Mouse (Mus musculus): ENCODE data around the gene Zdhhc6. TPM values are rescaled to one million over a fixed set of nuclear protein-coding genes. Genes with fewer than 3 reads are reported as not detected.

Zdhhc6 gene
- polyA plus RNA-seq, 1 experiment from 2014 or later, result 39.8 TPM

GRCm38 (mm10) chr19:55260389-55261184, 55.2 kb downstream of the Zdhhc6 start:
- no peaks in the 10 kb centered on the region for H3K27me3 ChIP-seq (replicated peaks; ENCODE audit: control insufficient read depth, insufficient read depth, low read length)
- H3K27ac ChIP-seq (ENCODE audit: low read depth, low read length), result no peak overlapping the region
- peak overlapping the region; percentile 7; the same call in 1 of the 2 replicates for H3K9ac ChIP-seq (ENCODE audit: low read depth, low read length)
- H3K4me3 ChIP-seq (ENCODE audit: low read depth, low read length), result no peak overlapping the region
- no peaks in the 10 kb centered on the region for H3K9me3 ChIP-seq (ENCODE audit: control insufficient read depth)
- 36% methylated on average over 12 of the region's 12 CpGs for WGBS
- no peak for ATAC-seq
- H3K4me1 ChIP-seq (replicated peaks; ENCODE audit: control insufficient read depth, insufficient read depth, low read length), result no peaks in the 10 kb centered on the region; the same call in 1 of the 2 replicates
- no peak for TF ChIP-seq CTCF (IDR thresholded peaks at IDR 0.05; ENCODE audit: low read depth)
- peaks cover 17% of the 10 kb centered on the region; the same call in 1 of the 2 replicates for H3K36me3 ChIP-seq (ENCODE audit: control insufficient read depth, insufficient read depth)
- peak overlapping the region; percentile 37 for H3K4me2 ChIP-seq (replicated peaks; ENCODE audit: low read depth)

GRCm38 (mm10) chr19:55258514-55258913, 57.3 kb downstream of the Zdhhc6 start:
- H3K36me3 ChIP-seq (ENCODE audit: control insufficient read depth, insufficient read depth), result peaks cover 13% of the 10 kb centered on the region; the same call in 1 of the 2 replicates
- H3K9ac ChIP-seq (ENCODE audit: low read depth, low read length), result peak overlapping the region; percentile 40; the same call in 1 of the 2 replicates
- TF ChIP-seq CTCF (IDR thresholded peaks at IDR 0.05; ENCODE audit: low read depth), result no peak
- peak overlapping the region; percentile 37 for H3K4me2 ChIP-seq (replicated peaks; ENCODE audit: low read depth)
- peak overlapping the region; percentile 79 for H3K27ac ChIP-seq (ENCODE audit: low read depth, low read length)
- no peaks in the 10 kb centered on the region for H3K27me3 ChIP-seq (replicated peaks; ENCODE audit: control insufficient read depth, insufficient read depth, low read length)
- H3K4me1 ChIP-seq (replicated peaks; ENCODE audit: control insufficient read depth, insufficient read depth, low read length), result no peaks in the 10 kb centered on the region; the same call in 1 of the 2 replicates
- ATAC-seq, result no peak
- H3K9me3 ChIP-seq (ENCODE audit: control insufficient read depth), result no peaks in the 10 kb centered on the region
- WGBS, result 53% methylated on average over 5 of the region's 5 CpGs
- H3K4me3 ChIP-seq (ENCODE audit: low read depth, low read length), result no peak overlapping the region

- Histone ChIP-seq H3K27ac (ENCODE audit: low read depth, low read length) (peak overlapping the region; percentile 79), H3K4me1 (replicated peaks; ENCODE audit: control insufficient read depth, insufficient read depth, low read length) (no peaks in the 10 kb centered on the region; the same call in 1 of the 2 replicates), H3K9me3 (ENCODE audit: control insufficient read depth) (no peaks in the 10 kb centered on the region), H3K9ac (ENCODE audit: low read depth, low read length) (peak overlapping the region; percentile 40; the same call in 1 of the 2 replicates), H3K36me3 (ENCODE audit: control insufficient read depth, insufficient read depth) (peaks cover 13% of the 10 kb centered on the region; the same call in 1 of the 2 replicates), H3K4me3 (ENCODE audit: low read depth, low read length) (no peak overlapping the region), H3K4me2 (replicated peaks; ENCODE audit: low read depth) (peak overlapping the region; percentile 30), H3K27me3 (replicated peaks; ENCODE audit: control insufficient read depth, insufficient read depth, low read length) (no peaks in the 10 kb centered on the region)
- no peak for TF ChIP-seq CTCF (IDR thresholded peaks at IDR 0.05; ENCODE audit: low read depth)
- 41% methylated on average over 5 of the region's 5 CpGs for WGBS
- peak; percentile 83 for ATAC-seq
Measured at GRCm38 (mm10) chr19:55257656-55258375, 58.0 kb downstream of the Zdhhc6 start.

GRCm38 (mm10) chr19:55256156-55256555, 59.7 kb downstream of the Zdhhc6 start:
- H3K36me3 ChIP-seq (ENCODE audit: control insufficient read depth, insufficient read depth), result peaks cover 7% of the 10 kb centered on the region; the same call in 1 of the 2 replicates
- no peaks in the 10 kb centered on the region for H3K9me3 ChIP-seq (ENCODE audit: control insufficient read depth)
- WGBS, result 62% methylated on average over 9 of the region's 9 CpGs
- peak overlapping the region; percentile 77 for H3K27ac ChIP-seq (ENCODE audit: low read depth, low read length)
- no peak for ATAC-seq
- peak overlapping the region; percentile 17; the same call in 1 of the 2 replicates for H3K4me3 ChIP-seq (ENCODE audit: low read depth, low read length)
- H3K4me2 ChIP-seq (replicated peaks; ENCODE audit: low read depth), result peak overlapping the region; percentile 49
- H3K9ac ChIP-seq (ENCODE audit: low read depth, low read length), result peak overlapping the region; percentile 42
- no peak for TF ChIP-seq CTCF (IDR thresholded peaks at IDR 0.05; ENCODE audit: low read depth)
- H3K27me3 ChIP-seq (replicated peaks; ENCODE audit: control insufficient read depth, insufficient read depth, low read length), result no peaks in the 10 kb centered on the region
- H3K4me1 ChIP-seq (replicated peaks; ENCODE audit: control insufficient read depth, insufficient read depth, low read length), result peaks cover 6% of the 10 kb centered on the region

- no peak for ATAC-seq
- Histone ChIP-seq H3K27ac (ENCODE audit: low read depth, low read length) (peak overlapping the region; percentile 95), H3K4me1 (replicated peaks; ENCODE audit: control insufficient read depth, insufficient read depth, low read length) (peaks cover 7% of the 10 kb centered on the region), H3K27me3 (replicated peaks; ENCODE audit: control insufficient read depth, insufficient read depth, low read length) (no peaks in the 10 kb centered on the region), H3K4me3 (ENCODE audit: low read depth, low read length) (peak overlapping the region; percentile 74), H3K9me3 (ENCODE audit: control insufficient read depth) (no peaks in the 10 kb centered on the region), H3K9ac (ENCODE audit: low read depth, low read length) (peak overlapping the region; percentile 78), H3K4me2 (replicated peaks; ENCODE audit: low read depth) (peak overlapping the region; percentile 75), H3K36me3 (ENCODE audit: control insufficient read depth, insufficient read depth) (peaks cover 3% of the 10 kb centered on the region; the same call in 1 of the 2 replicates)
- no peak for TF ChIP-seq CTCF (IDR thresholded peaks at IDR 0.05; ENCODE audit: low read depth)
- 8% methylated on average over 5 of the region's 5 CpGs for WGBS
Measured at GRCm38 (mm10) chr19:55254513-55255016, 61.3 kb downstream of the Zdhhc6 start.
